Mouse (Mus musculus) limb, embryonic 14.5 days (tissue): Measurements from ENCODE around the gene Vwc2. TPM values are rescaled to one million over a fixed set of nuclear protein-coding genes. Genes with fewer than 3 reads are reported as not detected.

Experiments used
- ATAC-seq: fragments of 200-750 bp; cut with Nextera tagmentation; 2 replicates; pipeline ENCODE4 v1.8.0; 2017; ENCODE audit warnings: low read depth, moderate number of reproducible peaks, moderate TSS enrichment; ENCODE audit not compliant: low FRiP score
- DNase-seq: peaks from one replicate; pipeline ENCODE4 v3.0.0-alpha.2; 2015; ENCODE audit warnings: low spot score
- H3K27ac ChIP-seq: fragments of 300-500 bp; sonication (generic); replicated peaks from 2 replicates; pipeline ENCODE4 v1.5.1; 2014; ENCODE audit warnings: low read depth, mild to moderate bottlenecking, low read length, moderate library complexity, mixed read lengths
- H3K27me3 ChIP-seq: fragments of 300-500 bp; sonication (generic); 2 replicates; pipeline ENCODE4 v1.6.1; 2014; ENCODE audit warnings: low read length, mixed read lengths; ENCODE audit not compliant: control insufficient read depth, insufficient read depth
- H3K36me3 ChIP-seq: fragments of 300-500 bp; sonication (generic); 2 replicates; pipeline ENCODE4 v1.6.1; 2014; ENCODE audit warnings: mild to moderate bottlenecking, low read length, moderate library complexity, mixed read lengths; ENCODE audit not compliant: control insufficient read depth, insufficient read depth
- H3K4me1 ChIP-seq: fragments of 300-500 bp; sonication (generic); 2 replicates; pipeline ENCODE4 v1.6.1; 2014; ENCODE audit warnings: antibody characterized with exemption, low read length, mixed read lengths; ENCODE audit not compliant: control insufficient read depth, insufficient read depth
- H3K4me2 ChIP-seq: fragments of 300-500 bp; sonication (generic); replicated peaks from 2 replicates; pipeline ENCODE4 v1.6.1; 2014; ENCODE audit warnings: low read depth, mild to moderate bottlenecking, low read length, moderate library complexity; ENCODE audit not compliant: severe bottlenecking
- H3K4me3 ChIP-seq: fragments of 300-500 bp; sonication (generic); replicated peaks from 2 replicates; pipeline ENCODE4 v1.5.1; 2014; ENCODE audit warnings: low read length
- H3K9ac ChIP-seq: fragments of 300-500 bp; sonication (generic); 2 replicates; pipeline ENCODE4 v1.6.1; 2014; ENCODE audit warnings: mild to moderate bottlenecking, low read depth, low read length, moderate library complexity; ENCODE audit not compliant: severe bottlenecking
- H3K9me3 ChIP-seq: fragments of 300-500 bp; sonication (generic); 2 replicates; pipeline ENCODE4 v1.6.1; 2016; ENCODE audit warnings: low read length; ENCODE audit not compliant: control insufficient read depth
- POLR2A ChIP-seq: fragments of 200-500 bp; IDR thresholded peaks from 2 replicates; pipeline ENCODE4 v1.8.0; 2012; ENCODE audit warnings: inconsistent platforms, mild to moderate bottlenecking, moderate library complexity, borderline replicate concordance; ENCODE audit not compliant: insufficient read depth, insufficient read length; ENCODE audit errors: extremely low read depth
- WGBS: fragments of 180-500 bp; shearing (Covaris S2); extraction: QIAGEN DNeasy Blood & Tissue Kit; methylation state at CpG from one replicate; pipeline ENCODE4 v1.1.7; 2014; 5-methylcytosine and 5-hydroxymethylcytosine counted together
- polyA plus RNA-seq, 2 experiments: library from polyadenylated mRNA; depleted of rRNA in 1 of 2; stranded (reverse) in 1 of 2; unstranded in 1 of 2; fragments of >200 nt; fragmentation: Nextera tagmentation in 1 of 2; extraction: Ambion mirVana in 1 of 2; gene quantifications; 2 replicates each; pipeline versions ENCODE4 v1.2.1 to v1.2.3; 2012 to 2014

Gene Vwc2
- polyA plus RNA-seq, 2 experiments: 4.5 to 7.2 TPM

- DNase-seq: no peak
These were observed 128.8 kb downstream of the Vwc2 start for GRCm38 (mm10) chr11:11242694-11243377.

GRCm38 (mm10) chr11:11257348-11257747 is 143.3 kb downstream of the Vwc2 start:
- ATAC-seq: no peak
- Histone ChIP-seq H3K4me1 (no peaks in the 10 kb centered on the region), H3K36me3 (no peaks in the 10 kb centered on the region), H3K9ac (no peak overlapping the region), H3K4me3 (no peak overlapping the region), H3K9me3 (no peaks in the 10 kb centered on the region), H3K27ac (no peak overlapping the region), H3K4me2 (no peak overlapping the region), H3K27me3 (no peaks in the 10 kb centered on the region)
- 85% methylated on average over 1 of the region's 1 CpGs for WGBS
- no peak for DNase-seq
- TF ChIP-seq POLR2A: no peak

More at GRCm38 (mm10) chr11:11242694-11243377, 128.8 kb downstream of the Vwc2 start:
- ATAC-seq: no peak
- Histone ChIP-seq H3K4me1 (no peaks in the 10 kb centered on the region), H3K27ac (no peak overlapping the region), H3K9ac (no peak overlapping the region), H3K9me3 (no peaks in the 10 kb centered on the region), H3K36me3 (no peaks in the 10 kb centered on the region), H3K4me2 (no peak overlapping the region), H3K27me3 (no peaks in the 10 kb centered on the region), H3K4me3 (no peak overlapping the region)
- no peak for TF ChIP-seq POLR2A
- 52% methylated on average over 6 of the region's 6 CpGs for WGBS

DNA sequence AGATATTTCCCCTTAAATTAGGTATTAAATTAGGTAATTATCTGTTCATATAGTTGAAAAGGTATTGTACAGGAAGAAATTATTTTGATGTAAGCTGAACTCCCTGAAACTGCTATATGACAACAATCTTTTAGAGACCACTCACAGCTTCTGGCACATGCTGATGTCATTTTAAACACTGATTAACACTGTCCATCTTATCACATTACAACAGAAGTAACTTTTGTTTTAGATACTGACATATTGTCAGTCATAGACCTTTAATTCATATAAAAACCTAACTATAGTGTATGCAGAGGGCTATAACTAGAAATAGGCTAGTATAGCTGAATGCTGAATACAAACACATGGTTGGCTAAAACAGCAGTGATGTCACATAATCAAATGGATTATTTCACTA is 166.1 kb downstream of the Vwc2 start:
- no peak for TF ChIP-seq POLR2A
- ATAC-seq (no peak), DNase-seq (no peak)
- no peaks in the 10 kb centered on the region for H3K4me1 ChIP-seq
- no peaks in the 10 kb centered on the region for H3K9me3 ChIP-seq
- no peak overlapping the region for H3K4me3 ChIP-seq
- no peak overlapping the region for H3K9ac ChIP-seq
- H3K4me2 ChIP-seq: no peak overlapping the region
- H3K27me3 ChIP-seq: no peaks in the 10 kb centered on the region
- no peaks in the 10 kb centered on the region for H3K36me3 ChIP-seq
- no peak overlapping the region for H3K27ac ChIP-seq

DNA sequence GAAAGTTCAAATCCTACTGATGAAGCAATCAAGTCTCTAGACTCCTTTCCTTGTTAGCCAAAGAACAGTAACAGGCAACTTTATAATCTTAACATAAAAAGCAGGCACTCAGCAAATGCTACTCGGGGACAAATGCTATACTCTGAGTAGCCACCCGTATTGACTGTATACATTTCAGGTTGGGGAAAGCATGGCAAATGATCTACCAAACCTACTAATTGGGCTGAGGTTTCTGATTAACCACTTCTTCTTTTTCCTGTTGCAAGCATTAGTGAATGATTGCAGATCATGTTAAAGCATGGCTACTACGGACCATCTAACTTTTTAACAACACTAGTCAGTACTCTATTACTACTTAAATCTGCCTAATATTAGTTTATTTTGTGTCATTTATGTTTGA is 169.5 kb downstream of the Vwc2 start:
- Histone ChIP-seq H3K9me3 (no peaks in the 10 kb centered on the region), H3K27ac (no peak overlapping the region), H3K4me1 (no peaks in the 10 kb centered on the region), H3K36me3 (no peaks in the 10 kb centered on the region), H3K27me3 (no peaks in the 10 kb centered on the region), H3K4me2 (no peak overlapping the region), H3K9ac (no peak overlapping the region), H3K4me3 (no peak overlapping the region)
- ATAC-seq (no peak), DNase-seq (no peak)
- TF ChIP-seq POLR2A: no peak
- WGBS: 77% methylated on average over 3 of the region's 3 CpGs
